Mouse (Mus musculus) heart, postnatal 0 days (tissue): ENCODE results near the gene Gas1. TPM values are rescaled to one million over a fixed set of nuclear protein-coding genes. Genes with fewer than 3 reads are reported as not detected.

Source experiments
- ATAC-seq: fragments of 200-750 bp; cut with Nextera tagmentation; 2 replicates; pipeline ENCODE4 v1.8.0; 2017; ENCODE audit warnings: low read depth, moderate number of reproducible peaks, moderate library complexity; ENCODE audit not compliant: insufficient read depth
- DNase-seq: peaks from one replicate; pipeline ENCODE4 v3.0.0-alpha.2; 2016; ENCODE audit warnings: low spot score
- H3K27ac ChIP-seq: fragments of 300-500 bp; sonication (generic); 2 replicates; pipeline ENCODE4 v1.5.1; 2014; ENCODE audit warnings: low read depth, mild to moderate bottlenecking
- H3K27me3 ChIP-seq: fragments of 300-500 bp; sonication (generic); 2 replicates; pipeline ENCODE4 v1.6.1; 2014; ENCODE audit warnings: low read length, mixed read lengths; ENCODE audit not compliant: control insufficient read depth, insufficient read depth
- H3K36me3 ChIP-seq: fragments of 300-500 bp; sonication (generic); replicated peaks from 2 replicates; pipeline ENCODE4 v1.6.1; 2014; ENCODE audit warnings: low read length, mixed read lengths; ENCODE audit not compliant: control insufficient read depth, insufficient read depth
- H3K4me1 ChIP-seq: fragments of 300-500 bp; sonication (generic); 2 replicates; pipeline ENCODE4 v1.6.1; 2014; ENCODE audit warnings: antibody characterized with exemption; ENCODE audit not compliant: control insufficient read depth, insufficient read depth
- H3K4me2 ChIP-seq: fragments of 300-500 bp; sonication (generic); 2 replicates; pipeline ENCODE4 v1.6.1; 2014; ENCODE audit warnings: low read depth, mild to moderate bottlenecking, low read length, moderate library complexity
- H3K4me3 ChIP-seq: fragments of 300-500 bp; sonication (generic); 2 replicates; pipeline ENCODE4 v1.5.1; 2014; ENCODE audit warnings: low read depth, low read length
- H3K9ac ChIP-seq: fragments of 300-500 bp; sonication (generic); replicated peaks from 2 replicates; pipeline ENCODE4 v1.6.1; 2014; ENCODE audit warnings: low read depth, low read length, mixed read lengths
- H3K9me3 ChIP-seq: fragments of 300-500 bp; sonication (generic); replicated peaks from 2 replicates; pipeline ENCODE4 v1.6.1; 2016; ENCODE audit warnings: low read length; ENCODE audit not compliant: control insufficient read depth
- CTCF ChIP-seq: IDR thresholded peaks from 2 replicates; pipeline ENCODE4 v1.5.1; 2016; ENCODE audit warnings: antibody characterized with exemption, control low read depth, low read depth
- EP300 ChIP-seq: IDR thresholded peaks from 2 replicates; pipeline ENCODE4 v1.6.1; 2016; ENCODE audit warnings: antibody characterized with exemption, low read depth
- WGBS: fragments of 180-500 bp; shearing (Covaris S2); extraction: QIAGEN DNeasy Blood & Tissue Kit; methylation state at CpG from one replicate; pipeline ENCODE4 v1.1.7; 2014; 5-methylcytosine and 5-hydroxymethylcytosine counted together
- polyA plus RNA-seq: library from polyadenylated mRNA; unstranded; fragments of >200 nt; fragmentation: Nextera tagmentation; extraction: Ambion mirVana; gene quantifications from 2 replicates; pipeline ENCODE4 v1.2.1, GENCODE M21; 2015
- total RNA-seq: library from RNA; depleted of rRNA; stranded (reverse); fragments of >200 nt; gene quantifications from 2 replicates; pipeline ENCODE4 v1.2.3, GENCODE M21; 2014; ENCODE audit warnings: low replicate concordance

The Gas1 gene
- total and polyA plus RNA-seq, 2 experiments from 2014 or later: 20.3 to 85.9 TPM

- ATAC-seq (no peak), DNase-seq (no peak)
- peak overlapping the region; percentile 96 for H3K27ac ChIP-seq
- no peaks in the 10 kb centered on the region for H3K9me3 ChIP-seq
- under 1% methylated on average over 51 of the region's 53 CpGs for WGBS
- H3K4me3 ChIP-seq: peak overlapping the region; percentile 86
- TF ChIP-seq EP300 (no peak), CTCF (no peak)
- H3K36me3 ChIP-seq: no peaks in the 10 kb centered on the region
- H3K4me2 ChIP-seq: peak overlapping the region; percentile 94
- H3K4me1 ChIP-seq: peaks cover 12% of the 10 kb centered on the region; the same call in 1 of the 2 replicates
- H3K27me3 ChIP-seq: no peaks in the 10 kb centered on the region
- peak overlapping the region; percentile 92 for H3K9ac ChIP-seq
Observed at GRCm38 (mm10) chr13:60176776-60177105, 424 bp downstream of the Gas1 start.

DNA sequence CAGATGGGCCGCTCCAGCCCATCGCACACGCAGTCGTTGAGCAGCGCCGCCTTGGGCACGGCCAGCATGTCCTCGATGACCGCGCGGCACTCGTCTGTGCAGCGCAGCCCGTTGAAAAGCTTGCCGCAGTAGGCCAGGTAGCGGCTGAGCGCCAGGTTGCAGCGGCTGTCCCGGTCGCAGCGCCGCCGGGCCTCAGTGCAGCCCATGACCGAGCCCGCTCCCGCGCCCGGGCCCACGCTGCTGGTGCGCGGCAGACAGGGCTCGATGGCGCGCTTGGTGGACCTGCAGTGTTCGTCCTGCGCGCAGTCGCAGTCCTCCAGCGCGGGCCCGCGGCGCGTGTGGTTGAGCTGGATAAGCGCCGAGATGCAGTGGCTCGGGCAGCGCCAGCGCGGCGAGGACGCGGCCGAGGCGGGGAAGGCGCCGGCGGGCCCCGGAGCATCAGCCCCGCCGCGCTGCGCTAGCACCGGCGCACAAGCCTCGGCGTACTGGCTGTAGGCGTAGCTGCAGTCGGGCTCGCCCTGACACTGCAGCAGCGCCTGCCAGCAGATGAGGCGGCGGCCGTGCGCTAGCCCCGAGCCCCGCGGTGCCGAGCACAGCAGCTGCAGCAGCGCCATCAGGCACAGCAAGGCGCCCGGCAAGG, 909 bp downstream of the Gas1 start:
- no peaks in the 10 kb centered on the region for H3K36me3 ChIP-seq
- peak; percentile 56 for DNase-seq
- no peak for TF ChIP-seq CTCF
- no peak for TF ChIP-seq EP300
- H3K27ac ChIP-seq: peak overlapping the region; percentile 96
- H3K4me3 ChIP-seq: peak overlapping the region; percentile 86
- peaks cover 12% of the 10 kb centered on the region; the same call in 1 of the 2 replicates for H3K4me1 ChIP-seq
- H3K9ac ChIP-seq: peak overlapping the region; percentile 92
- under 1% methylated on average over 82 of the region's 82 CpGs for WGBS
- peak; percentile 43 for ATAC-seq
- H3K4me2 ChIP-seq: peak overlapping the region; percentile 94
- no peaks in the 10 kb centered on the region for H3K27me3 ChIP-seq
- no peaks in the 10 kb centered on the region for H3K9me3 ChIP-seq

- under 1% methylated on average over 59 of the region's 59 CpGs for WGBS
- H3K27me3 ChIP-seq: no peaks in the 10 kb centered on the region
- no peaks in the 10 kb centered on the region for H3K9me3 ChIP-seq
Observed at GRCm38 (mm10) chr13:60175490-60176135, 1.6 kb downstream of the Gas1 start.

DNA sequence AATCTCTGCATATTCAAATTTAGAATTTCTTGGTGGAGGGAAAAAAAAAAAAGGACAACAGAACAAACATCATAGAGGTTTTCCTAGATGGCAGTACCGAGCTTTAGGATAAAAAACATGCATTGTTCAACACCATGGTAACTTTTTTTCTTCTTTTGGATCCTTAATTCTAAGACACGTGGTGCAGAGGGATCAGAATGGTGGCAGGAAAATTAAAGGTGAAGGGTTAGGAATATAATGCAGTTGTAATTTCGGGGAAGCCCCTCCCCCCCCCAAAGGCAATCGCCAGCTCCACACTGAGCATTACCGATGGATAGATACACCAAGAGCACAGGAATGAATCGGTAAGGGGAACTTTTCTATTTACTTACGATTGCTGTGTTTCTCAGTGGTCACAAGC, 2.2 kb downstream of the Gas1 start:
- H3K4me3 ChIP-seq: peak overlapping the region; percentile 86
- TF ChIP-seq EP300: no peak
- TF ChIP-seq CTCF: no peak
- peak overlapping the region; percentile 94 for H3K4me2 ChIP-seq
- no peaks in the 10 kb centered on the region for H3K36me3 ChIP-seq
- H3K27ac ChIP-seq: peak overlapping the region; percentile 96
- ATAC-seq (no peak), DNase-seq (peak; percentile 25)
- H3K27me3 ChIP-seq: no peaks in the 10 kb centered on the region
- H3K9me3 ChIP-seq: no peaks in the 10 kb centered on the region
- 2% methylated on average over 7 of the region's 7 CpGs for WGBS
- H3K4me1 ChIP-seq: peaks cover 12% of the 10 kb centered on the region; the same call in 1 of the 2 replicates
- peak overlapping the region; percentile 92 for H3K9ac ChIP-seq

More at GRCm38 (mm10) chr13:60175490-60176135, 1.6 kb downstream of the Gas1 start:
- peak; percentile 23; the same call in 1 of the 2 replicates for ATAC-seq
- Histone ChIP-seq H3K4me1 (peaks cover 12% of the 10 kb centered on the region; the same call in 1 of the 2 replicates), H3K9ac (peak overlapping the region; percentile 92), H3K36me3 (no peaks in the 10 kb centered on the region), H3K27ac (peak overlapping the region; percentile 96), H3K4me2 (peak overlapping the region; percentile 94), H3K4me3 (peak overlapping the region; percentile 86)
- TF ChIP-seq EP300: no peak
- TF ChIP-seq CTCF: no peak
- DNase-seq: peak; percentile 38

DNA sequence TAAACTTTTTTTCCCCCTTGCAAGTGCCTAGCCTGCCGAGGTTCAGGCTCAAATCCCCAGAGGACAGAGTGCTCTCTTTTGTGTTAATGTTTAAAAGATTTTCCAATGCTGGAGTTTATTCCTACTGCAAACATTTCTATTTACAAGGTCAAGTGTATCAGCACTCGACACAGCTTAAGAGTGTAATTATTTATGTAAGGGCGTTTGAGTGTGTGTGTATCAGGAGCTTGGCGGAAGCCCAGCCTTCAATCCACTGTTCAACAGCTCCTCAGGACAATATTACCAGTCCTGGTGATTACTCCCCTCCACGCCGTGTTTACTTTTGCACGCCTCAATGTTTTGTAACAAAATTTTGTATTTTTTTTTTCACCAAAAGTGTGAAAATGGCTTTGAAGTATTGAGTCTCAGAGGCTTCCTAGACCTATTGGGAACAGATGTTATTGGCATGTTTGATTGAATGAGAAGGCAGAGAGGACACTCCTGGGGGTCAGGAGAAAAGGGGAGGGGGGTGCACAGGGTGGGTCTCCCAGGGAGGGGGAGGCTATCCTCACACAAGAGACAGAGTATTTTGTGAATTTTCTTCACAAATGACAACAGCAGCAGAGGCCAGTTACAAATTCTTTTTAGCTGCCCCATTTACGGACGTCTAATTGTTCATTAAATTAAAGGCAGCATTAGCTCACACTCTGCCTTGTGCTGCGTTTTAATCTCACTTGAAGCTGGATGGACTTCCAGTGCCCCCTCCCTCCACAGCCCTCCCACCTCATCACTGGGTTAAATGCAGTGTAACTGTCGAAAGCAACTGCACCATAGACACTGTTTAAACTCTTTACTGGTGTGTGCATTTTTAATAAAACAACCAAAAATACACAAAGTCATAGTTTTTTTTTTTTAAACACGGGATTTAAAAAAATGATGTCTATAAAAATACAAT, 3.3 kb downstream of the Gas1 start:
- ATAC-seq (no peak), DNase-seq (peak; percentile 30)
- no peak overlapping the region; the same call in 1 of the 2 replicates for H3K27ac ChIP-seq
- H3K27me3 ChIP-seq: no peaks in the 10 kb centered on the region
- TF ChIP-seq CTCF (no peak), EP300 (no peak)
- peak overlapping the region; percentile 94 for H3K4me2 ChIP-seq
- H3K9ac ChIP-seq: no peak overlapping the region
- H3K36me3 ChIP-seq: no peaks in the 10 kb centered on the region
- H3K9me3 ChIP-seq: no peaks in the 10 kb centered on the region
- H3K4me1 ChIP-seq: peaks cover 12% of the 10 kb centered on the region; the same call in 1 of the 2 replicates
- 23% methylated on average over 12 of the region's 12 CpGs for WGBS
- H3K4me3 ChIP-seq: peak overlapping the region; percentile 86
